Mouse (Mus musculus) lung, postnatal 4 days (tissue): ENCODE measurements around the gene Tns3.
A peak's percentile ranks its signal among the peaks of the same experiment; 100 is the strongest.

Experiments
- DNase-seq, 2 experiments: peaks; one replicate each; pipeline ENCODE4 v3.0.0; 2021

Gene Tns3

GRCm38 (mm10) chr11:8679221-8679620 lies 14.9 kb upstream of the Tns3 start:
- DNase-seq = no peak

- DNase-seq = peak in 1 of 2 experiments; percentile 56
Observed at GRCm38 (mm10) chr11:8678260-8678995, 14.1 kb upstream of the Tns3 start.

GRCm38 (mm10) chr11:8675701-8676474 lies 11.6 kb upstream of the Tns3 start:
- no peak for DNase-seq

GRCm38 (mm10) chr11:8674549-8675149 lies 10.3 kb upstream of the Tns3 start:
- DNase-seq = peak; percentile 39 to 42

GRCm38 (mm10) chr11:8671698-8672097 lies 7.4 kb upstream of the Tns3 start:
- DNase-seq = no peak

GRCm38 (mm10) chr11:8669138-8669537 lies 4.8 kb upstream of the Tns3 start:
- DNase-seq = no peak

- DNase-seq = no peak
Observed at GRCm38 (mm10) chr11:8664797-8665196, 462 bp upstream of the Tns3 start.

GRCm38 (mm10) chr11:8663444-8664392 lies 617 bp downstream of the Tns3 start:
- peak; percentile 69 to 70 for DNase-seq

GRCm38 (mm10) chr11:8662706-8663429 lies 1.5 kb downstream of the Tns3 start:
- DNase-seq = peak; percentile 46 to 66

- DNase-seq = no peak
Observed at GRCm38 (mm10) chr11:8660951-8661350, 3.4 kb downstream of the Tns3 start.

GRCm38 (mm10) chr11:8659851-8660250 lies 4.5 kb downstream of the Tns3 start:
- peak in 1 of 2 experiments; percentile 46 for DNase-seq

- DNase-seq = peak in 1 of 2 experiments; percentile 52
Observed at GRCm38 (mm10) chr11:8659061-8659460, 5.3 kb downstream of the Tns3 start.

GRCm38 (mm10) chr11:8657493-8657892 lies 6.8 kb downstream of the Tns3 start:
- DNase-seq = no peak

- no peak for DNase-seq
Observed at GRCm38 (mm10) chr11:8656448-8657393, 7.6 kb downstream of the Tns3 start.

- peak in 1 of 2 experiments; percentile 59 for DNase-seq
Observed at GRCm38 (mm10) chr11:8653800-8654295, 10.5 kb downstream of the Tns3 start.

- no peak for DNase-seq
Observed at GRCm38 (mm10) chr11:8652792-8653645, 11.3 kb downstream of the Tns3 start.

- DNase-seq = no peak
Observed at GRCm38 (mm10) chr11:8652116-8652714, 12.1 kb downstream of the Tns3 start.

- DNase-seq = no peak
Observed at GRCm38 (mm10) chr11:8651448-8652035, 12.8 kb downstream of the Tns3 start.

- peak in 1 of 2 experiments; percentile 46 for DNase-seq
Observed at GRCm38 (mm10) chr11:8645609-8646008, 18.7 kb downstream of the Tns3 start.
